Mouse (Mus musculus): Measurements from ENCODE around the gene Hdhd5. TPM values are rescaled to one million over a fixed set of nuclear protein-coding genes. Genes with fewer than 3 reads are reported as not detected.

Gene Hdhd5
- polyA plus RNA-seq, 1 experiment from 2014 or later: 15.9 TPM

DNA sequence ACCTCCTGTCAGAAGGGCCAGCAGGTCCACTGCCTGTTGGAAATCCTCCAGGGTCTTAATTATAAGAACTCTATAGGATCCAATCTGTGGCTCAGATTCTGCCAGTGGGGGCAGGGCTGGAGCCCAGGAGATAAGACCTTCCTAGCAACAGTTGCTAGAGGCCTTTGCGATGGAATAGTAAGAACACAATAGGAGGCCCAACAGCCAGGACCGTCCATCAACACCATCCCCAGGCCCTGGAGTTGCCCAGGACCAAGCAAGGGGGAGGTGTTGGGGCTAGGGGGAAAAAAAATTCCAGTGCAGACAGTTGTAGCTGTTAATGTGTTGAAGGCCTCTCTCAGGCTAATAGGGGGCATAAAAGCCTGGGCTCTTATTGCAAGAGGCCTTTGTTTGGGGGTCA is 19.1 kb upstream of the Hdhd5 start:
- Histone ChIP-seq H3K27ac (no peak overlapping the region), H3K36me3 (ENCODE audit: insufficient read depth, low read length) (no peaks in the 10 kb centered on the region), H3K27me3 (ENCODE audit: insufficient read depth, low read length) (no peaks in the 10 kb centered on the region), H3K9ac (ENCODE audit: low read depth, low read length) (no peak overlapping the region), H3K4me2 (ENCODE audit: low read length) (no peak overlapping the region), H3K4me1 (replicated peaks; ENCODE audit: insufficient read depth, low read length) (no peaks in the 10 kb centered on the region), H3K4me3 (replicated peaks; ENCODE audit: low read depth, low read length) (no peak overlapping the region), H3K9me3 (replicated peaks; ENCODE audit: low read length) (no peaks in the 10 kb centered on the region)
- TF ChIP-seq CTCF (IDR thresholded peaks at IDR 0.05; ENCODE audit: low read depth): no peak
- ATAC-seq (replicated peaks; ENCODE audit: low FRiP score, low read depth): no peak
- WGBS: 40% methylated on average over 2 of the region's 2 CpGs
- no peak for DNase-seq (ENCODE audit: low spot score)

GRCm38 (mm10) chr6:120548581-120548980 is 17.5 kb upstream of the Hdhd5 start:
- Histone ChIP-seq H3K9me3 (replicated peaks; ENCODE audit: low read length) (no peaks in the 10 kb centered on the region), H3K4me1 (replicated peaks; ENCODE audit: insufficient read depth, low read length) (no peaks in the 10 kb centered on the region), H3K27me3 (ENCODE audit: insufficient read depth, low read length) (no peaks in the 10 kb centered on the region), H3K9ac (ENCODE audit: low read depth, low read length) (no peak overlapping the region), H3K36me3 (ENCODE audit: insufficient read depth, low read length) (no peaks in the 10 kb centered on the region), H3K4me3 (replicated peaks; ENCODE audit: low read depth, low read length) (no peak overlapping the region), H3K27ac (no peak overlapping the region), H3K4me2 (ENCODE audit: low read length) (no peak overlapping the region)
- no peak for DNase-seq (ENCODE audit: low spot score)
- WGBS: 88% methylated on average over 3 of the region's 3 CpGs
- no peak for ATAC-seq (replicated peaks; ENCODE audit: low FRiP score, low read depth)
- no peak for TF ChIP-seq CTCF (IDR thresholded peaks at IDR 0.05; ENCODE audit: low read depth)

DNA sequence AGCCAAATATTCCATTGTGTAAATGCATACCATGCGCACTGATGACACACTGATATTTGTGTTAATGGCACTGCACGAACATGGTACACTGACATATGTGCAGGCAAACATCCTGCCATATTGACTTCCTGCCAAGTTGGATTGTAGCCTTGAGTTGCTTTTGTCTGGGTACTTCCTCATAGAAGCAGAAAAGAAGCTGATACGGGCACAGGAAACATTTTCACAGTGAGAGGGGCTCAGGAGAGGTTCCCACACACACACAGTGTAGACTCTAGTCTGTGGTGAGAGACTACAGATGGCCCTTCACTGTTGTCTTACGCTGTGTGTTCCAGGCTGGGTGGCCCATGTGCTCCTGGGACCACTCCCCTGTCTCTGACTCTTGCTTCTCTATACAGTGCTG is 15.9 kb upstream of the Hdhd5 start:
- 83% methylated on average over 4 of the region's 4 CpGs for WGBS
- no peaks in the 10 kb centered on the region for H3K4me1 ChIP-seq (replicated peaks; ENCODE audit: insufficient read depth, low read length)

GRCm38 (mm10) chr6:120546292-120546691 is 15.2 kb upstream of the Hdhd5 start:
- ATAC-seq (replicated peaks; ENCODE audit: low FRiP score, low read depth) (no peak), DNase-seq (ENCODE audit: low spot score) (no peak)
- H3K27ac ChIP-seq: no peak overlapping the region
- H3K4me1 ChIP-seq (replicated peaks; ENCODE audit: insufficient read depth, low read length): no peaks in the 10 kb centered on the region
- H3K9me3 ChIP-seq (replicated peaks; ENCODE audit: low read length): no peaks in the 10 kb centered on the region
- H3K4me3 ChIP-seq (replicated peaks; ENCODE audit: low read depth, low read length): no peak overlapping the region
- no peaks in the 10 kb centered on the region for H3K36me3 ChIP-seq (ENCODE audit: insufficient read depth, low read length)
- H3K27me3 ChIP-seq (ENCODE audit: insufficient read depth, low read length): no peaks in the 10 kb centered on the region
- WGBS: 91% methylated on average over 3 of the region's 3 CpGs
- H3K4me2 ChIP-seq (ENCODE audit: low read length): no peak overlapping the region
- TF ChIP-seq CTCF (IDR thresholded peaks at IDR 0.05; ENCODE audit: low read depth): no peak
- no peak overlapping the region for H3K9ac ChIP-seq (ENCODE audit: low read depth, low read length)

More for the DNA sequence above, 15.9 kb upstream of the Hdhd5 start:
- DNase-seq (ENCODE audit: low spot score): no peak
- no peak overlapping the region for H3K9ac ChIP-seq (ENCODE audit: low read depth, low read length)
- no peaks in the 10 kb centered on the region for H3K9me3 ChIP-seq (replicated peaks; ENCODE audit: low read length)
- H3K27me3 ChIP-seq (ENCODE audit: insufficient read depth, low read length): no peaks in the 10 kb centered on the region
- no peak overlapping the region for H3K27ac ChIP-seq
- no peak overlapping the region for H3K4me3 ChIP-seq (replicated peaks; ENCODE audit: low read depth, low read length)
- no peak for ATAC-seq (replicated peaks; ENCODE audit: low FRiP score, low read depth)
- no peak for TF ChIP-seq CTCF (IDR thresholded peaks at IDR 0.05; ENCODE audit: low read depth)
- no peak overlapping the region for H3K4me2 ChIP-seq (ENCODE audit: low read length)
- no peaks in the 10 kb centered on the region for H3K36me3 ChIP-seq (ENCODE audit: insufficient read depth, low read length)

- no peaks in the 10 kb centered on the region for H3K27me3 ChIP-seq (ENCODE audit: insufficient read depth, low read length)
- WGBS: 18% methylated on average over 1 of the region's 1 CpGs
- no peak overlapping the region for H3K4me2 ChIP-seq (ENCODE audit: low read length)
- no peak overlapping the region for H3K9ac ChIP-seq (ENCODE audit: low read depth, low read length)
- ATAC-seq (replicated peaks; ENCODE audit: low FRiP score, low read depth) (no peak), DNase-seq (ENCODE audit: low spot score) (no peak)
- H3K9me3 ChIP-seq (replicated peaks; ENCODE audit: low read length): no peaks in the 10 kb centered on the region
- H3K4me1 ChIP-seq (replicated peaks; ENCODE audit: insufficient read depth, low read length): 0 out of 2 replicates have a peak, but pooled peaks cover 5% of the 10 kb centered on the region
- no peaks in the 10 kb centered on the region for H3K36me3 ChIP-seq (ENCODE audit: insufficient read depth, low read length)
- no peak overlapping the region for H3K4me3 ChIP-seq (replicated peaks; ENCODE audit: low read depth, low read length)
- TF ChIP-seq CTCF (IDR thresholded peaks at IDR 0.05; ENCODE audit: low read depth): peak; percentile 33; the same call in 1 of the 2 replicates
- H3K27ac ChIP-seq: no peak overlapping the region
Observed at GRCm38 (mm10) chr6:120542061-120542460, 10.9 kb upstream of the Hdhd5 start.

DNA sequence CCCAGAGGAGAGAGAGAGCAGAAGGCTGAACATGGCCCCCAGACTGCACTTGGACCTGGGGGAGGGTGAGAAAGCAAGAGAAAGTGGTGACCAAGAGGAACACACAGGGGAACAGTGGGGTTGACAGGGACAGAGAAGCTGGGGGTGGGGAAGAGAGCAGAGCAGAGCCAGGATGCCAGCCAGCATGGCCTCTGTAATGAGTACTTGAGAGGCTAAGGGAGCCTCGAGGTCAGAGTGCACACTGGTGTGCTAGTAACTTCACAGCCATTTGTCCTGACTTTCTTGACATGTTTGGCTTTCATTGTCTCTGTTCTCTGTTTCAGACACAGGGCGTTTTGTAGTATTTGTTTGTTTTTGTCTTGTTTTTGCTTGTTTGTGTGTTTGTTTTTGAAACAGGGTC is 10.3 kb upstream of the Hdhd5 start:
- Histone ChIP-seq H3K4me1 (replicated peaks; ENCODE audit: insufficient read depth, low read length) (0 out of 2 replicates have a peak, but pooled peaks cover 5% of the 10 kb centered on the region), H3K9me3 (replicated peaks; ENCODE audit: low read length) (no peaks in the 10 kb centered on the region), H3K4me2 (ENCODE audit: low read length) (no peak overlapping the region), H3K36me3 (ENCODE audit: insufficient read depth, low read length) (no peaks in the 10 kb centered on the region), H3K4me3 (replicated peaks; ENCODE audit: low read depth, low read length) (no peak overlapping the region), H3K27ac (no peak overlapping the region), H3K27me3 (ENCODE audit: insufficient read depth, low read length) (no peaks in the 10 kb centered on the region), H3K9ac (ENCODE audit: low read depth, low read length) (no peak overlapping the region)
- WGBS: 32% methylated on average over 2 of the region's 2 CpGs
- no peak for ATAC-seq (replicated peaks; ENCODE audit: low FRiP score, low read depth)
- DNase-seq (ENCODE audit: low spot score): no peak
- TF ChIP-seq CTCF (IDR thresholded peaks at IDR 0.05; ENCODE audit: low read depth): no peak

DNA sequence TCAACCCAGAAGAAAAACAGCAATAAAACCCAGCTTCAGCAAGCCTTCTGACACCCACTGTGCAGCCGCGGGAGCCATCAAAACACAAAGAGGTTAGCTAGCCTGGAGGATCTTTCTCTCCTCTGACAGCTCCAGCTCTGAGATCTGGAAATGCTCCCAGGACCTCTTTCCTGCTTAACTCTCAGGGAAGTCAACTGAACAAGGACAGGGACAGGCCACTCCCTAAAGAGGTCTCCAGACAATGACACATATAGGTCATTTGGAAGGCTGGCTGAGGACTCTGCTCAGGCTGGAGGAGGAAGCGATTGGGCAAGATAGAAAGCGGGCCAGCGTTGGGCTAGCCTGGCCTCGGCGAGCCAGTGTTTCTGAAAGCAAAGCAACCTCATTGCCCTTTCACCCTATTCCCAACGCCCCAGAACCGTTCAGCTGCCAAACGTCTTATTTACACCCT is 8.7 kb upstream of the Hdhd5 start:
- DNase-seq (ENCODE audit: low spot score): peak; percentile 11
- Histone ChIP-seq H3K27me3 (ENCODE audit: insufficient read depth, low read length) (no peaks in the 10 kb centered on the region), H3K4me3 (replicated peaks; ENCODE audit: low read depth, low read length) (no peak overlapping the region), H3K27ac (0 out of 2 replicates have a peak overlapping the region, but pooled peaks have one; percentile 2), H3K9me3 (replicated peaks; ENCODE audit: low read length) (no peaks in the 10 kb centered on the region), H3K36me3 (ENCODE audit: insufficient read depth, low read length) (no peaks in the 10 kb centered on the region), H3K4me2 (ENCODE audit: low read length) (peak overlapping the region; percentile 58; the same call in 1 of the 2 replicates), H3K9ac (ENCODE audit: low read depth, low read length) (no peak overlapping the region), H3K4me1 (replicated peaks; ENCODE audit: insufficient read depth, low read length) (0 out of 2 replicates have a peak, but pooled peaks cover 5% of the 10 kb centered on the region)
- TF ChIP-seq CTCF (IDR thresholded peaks at IDR 0.05; ENCODE audit: low read depth): no peak
- 30% methylated on average over 10 of the region's 10 CpGs for WGBS
- 0 out of 2 replicates have a peak, but pooled peaks have one; percentile 12 for ATAC-seq (replicated peaks; ENCODE audit: low FRiP score, low read depth)
